Mouse (Mus musculus) heart, embryonic 12.5 days (tissue): ENCODE measurements around the gene Dop1b. TPM values are rescaled to one million over a fixed set of nuclear protein-coding genes. Genes with fewer than 3 reads are reported as not detected.

Experiments used
- ATAC-seq: fragments of 200-750 bp; cut with Nextera tagmentation; 2 replicates; pipeline ENCODE4 v1.8.0; 2017; ENCODE audit warnings: moderate TSS enrichment, moderate library complexity; ENCODE audit not compliant: insufficient number of reproducible peaks, low FRiP score
- H3K27ac ChIP-seq: fragments of 300-500 bp; sonication (generic); 2 replicates; pipeline ENCODE4 v1.5.1; 2016; ENCODE audit warnings: mild to moderate bottlenecking, moderate library complexity; ENCODE audit not compliant: poor library complexity, severe bottlenecking
- H3K27me3 ChIP-seq: fragments of 300-500 bp; sonication (generic); replicated peaks from 2 replicates; pipeline ENCODE4 v1.6.1; 2016; ENCODE audit warnings: mild to moderate bottlenecking, moderate library complexity
- H3K36me3 ChIP-seq: fragments of 300-500 bp; sonication (generic); 2 replicates; pipeline ENCODE4 v1.6.1; 2016; ENCODE audit warnings: mild to moderate bottlenecking, moderate library complexity
- H3K4me1 ChIP-seq: fragments of 300-500 bp; sonication (generic); replicated peaks from 2 replicates; pipeline ENCODE4 v1.6.1; 2016; ENCODE audit warnings: mild to moderate bottlenecking
- H3K4me2 ChIP-seq: fragments of 300-500 bp; sonication (generic); 2 replicates; pipeline ENCODE4 v1.6.1; 2016; ENCODE audit warnings: mild to moderate bottlenecking, moderate library complexity
- H3K4me3 ChIP-seq: fragments of 300-500 bp; sonication (generic); 2 replicates; pipeline ENCODE4 v1.5.1; 2016; ENCODE audit warnings: mild to moderate bottlenecking
- H3K9ac ChIP-seq: fragments of 300-500 bp; sonication (generic); 2 replicates; pipeline ENCODE4 v1.6.1; 2016; ENCODE audit warnings: mild to moderate bottlenecking, moderate library complexity
- H3K9me3 ChIP-seq: fragments of 300-500 bp; sonication (generic); replicated peaks from 2 replicates; pipeline ENCODE4 v1.6.1; 2016; ENCODE audit warnings: mild to moderate bottlenecking, moderate library complexity
- WGBS: fragments of 180-500 bp; shearing (Covaris S2); methylation state at CpG from one replicate; pipeline ENCODE4 v1.1.7; 2016; 5-methylcytosine and 5-hydroxymethylcytosine counted together
- polyA plus RNA-seq: library from polyadenylated mRNA; unstranded; fragments of >200 nt; fragmentation: Nextera tagmentation; extraction: Ambion mirVana; gene quantifications from 2 replicates; pipeline ENCODE4 v1.2.1, GENCODE M21; 2016

Gene Dop1b
- polyA plus RNA-seq, 1 experiment from 2014 or later, result 9.2 TPM

DNA sequence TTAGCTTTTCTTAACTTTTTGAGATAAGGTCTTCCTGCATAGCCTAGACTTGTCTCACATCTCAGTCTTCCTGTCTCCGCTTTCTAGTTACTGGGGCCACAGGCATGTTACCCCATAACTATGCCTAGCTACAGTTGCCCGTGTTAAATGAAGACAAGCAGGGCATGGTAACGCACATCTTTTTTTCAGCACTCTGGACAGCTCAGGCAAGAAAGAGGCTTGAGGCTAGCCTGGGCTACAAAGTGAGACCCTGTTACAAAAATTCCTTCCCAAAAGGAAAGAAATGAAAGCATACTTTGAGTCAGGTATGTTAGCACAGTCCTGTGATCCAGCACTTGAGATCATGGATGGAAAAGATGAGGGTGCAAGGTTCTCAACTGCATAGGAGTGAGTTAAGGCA lies 138.8 kb downstream of the Dop1b start:
- Histone ChIP-seq H3K4me2 (no peak overlapping the region), H3K27ac (no peak overlapping the region), H3K4me1 (no peaks in the 10 kb centered on the region), H3K9ac (no peak overlapping the region), H3K36me3 (peaks cover 87% of the 10 kb centered on the region), H3K27me3 (no peaks in the 10 kb centered on the region), H3K9me3 (no peaks in the 10 kb centered on the region), H3K4me3 (no peak overlapping the region)
- ATAC-seq, result no peak
- 92% methylated on average over 3 of the region's 3 CpGs for WGBS

GRCm38 (mm10) chr16:93859967-93860366 lies 148.3 kb downstream of the Dop1b start:
- Histone ChIP-seq H3K9me3 (no peaks in the 10 kb centered on the region), H3K4me1 (no peaks in the 10 kb centered on the region), H3K27me3 (no peaks in the 10 kb centered on the region), H3K36me3 (peaks cover 74% of the 10 kb centered on the region), H3K9ac (no peak overlapping the region), H3K4me3 (no peak overlapping the region), H3K4me2 (no peak overlapping the region), H3K27ac (no peak overlapping the region)
- no peak for ATAC-seq
- WGBS, result 85% methylated on average over 4 of the region's 4 CpGs

Other genes starting within 250 kb of the Dop1b start
- gene Setd4, start 107.8 kb upstream of the Dop1b start, polyA plus RNA-seq, result 6.4 and 7.5 TPM in 2 replicates
- 57.0 and 58.0 TPM in 2 replicates for gene Cbr1, start 106.1 kb upstream of the Dop1b start, polyA plus RNA-seq
- gene Gm5678, start 83.8 kb upstream of the Dop1b start, polyA plus RNA-seq, result not detected in 2 replicates
- gene Cbr3, start 28.7 kb upstream of the Dop1b start, polyA plus RNA-seq, result 0.69 TPM in 1 of 2 replicates, not detected in the other
- 32.1 and 35.0 TPM in 2 replicates for gene Morc3, start 120.2 kb downstream of the Dop1b start, polyA plus RNA-seq
- gene Chaf1b, start 172.0 kb downstream of the Dop1b start, polyA plus RNA-seq, result 49.0 and 56.3 TPM in 2 replicates